Mouse (Mus musculus) right cerebral cortex, adult 2 months (tissue): ENCODE measurements around the gene Vwa5b1.
A peak's percentile ranks its signal among the peaks of the same experiment; 100 is the strongest.

Source experiments
- DNase-seq, 2 experiments: peaks; one replicate each; pipeline ENCODE4 v3.0.0; 2021 to 2022; ENCODE audit warnings: low spot score in 2 of 2

Vwa5b1 gene

DNA sequence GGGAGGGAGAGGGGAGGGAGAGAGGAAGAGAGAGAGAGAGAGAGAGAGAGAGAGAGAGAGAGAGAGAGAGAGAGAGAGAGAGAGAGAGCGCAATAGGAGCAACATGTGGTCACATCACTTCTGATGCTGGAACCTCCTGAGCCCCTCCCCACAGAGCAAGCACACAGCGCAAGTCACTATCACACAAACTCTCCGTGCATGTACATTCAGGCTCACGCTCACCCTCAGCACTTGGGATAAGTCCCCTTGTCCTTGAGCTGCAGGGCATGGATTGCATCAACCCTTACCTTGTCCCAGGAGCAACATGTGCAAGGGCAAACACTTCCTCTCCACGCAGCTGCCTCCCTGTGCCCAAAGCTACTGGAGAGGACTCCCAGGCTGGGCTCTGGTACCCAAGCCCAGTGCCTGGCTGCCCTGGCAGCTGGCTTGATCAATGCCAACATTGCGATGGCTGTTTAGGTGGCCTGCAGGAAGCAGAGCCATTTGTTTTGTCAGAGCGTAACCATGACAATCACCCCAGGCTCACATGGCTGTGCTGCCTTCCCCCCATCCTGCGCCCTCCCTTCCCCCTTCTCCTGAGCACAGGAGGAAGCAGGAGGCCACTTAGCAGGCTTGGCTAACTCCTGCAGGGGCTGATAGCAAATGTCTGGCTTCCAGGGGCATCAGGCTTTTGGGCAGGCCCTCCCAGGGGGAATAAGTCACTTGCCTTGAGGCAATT is at the start of gene Vwa5b1:
Gene Vwa5b1, minus strand, starts transcription at position 457 of the 718 bp plus-strand sequence.
- no peak for DNase-seq

DNA sequence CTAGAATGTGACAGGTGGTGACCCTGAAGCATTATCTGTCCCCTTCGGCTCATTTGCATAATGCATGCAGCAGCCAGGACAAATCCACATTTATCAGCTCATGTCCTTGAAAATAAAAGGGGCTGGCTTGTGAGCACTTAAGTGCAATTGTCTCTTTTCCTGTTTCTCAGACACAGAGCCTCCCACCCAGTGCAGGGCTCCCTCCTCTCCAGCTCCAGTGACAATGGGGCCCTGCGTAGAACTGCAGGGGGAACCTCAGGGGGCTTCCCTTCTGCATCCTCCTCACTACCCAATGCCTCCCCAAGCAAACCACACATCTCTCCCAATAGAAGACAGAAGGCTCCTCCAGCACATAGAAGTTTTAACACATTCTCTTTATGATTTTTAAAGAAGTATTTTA is 47.1 kb upstream of the Vwa5b1 start:
- no peak for DNase-seq

DNA sequence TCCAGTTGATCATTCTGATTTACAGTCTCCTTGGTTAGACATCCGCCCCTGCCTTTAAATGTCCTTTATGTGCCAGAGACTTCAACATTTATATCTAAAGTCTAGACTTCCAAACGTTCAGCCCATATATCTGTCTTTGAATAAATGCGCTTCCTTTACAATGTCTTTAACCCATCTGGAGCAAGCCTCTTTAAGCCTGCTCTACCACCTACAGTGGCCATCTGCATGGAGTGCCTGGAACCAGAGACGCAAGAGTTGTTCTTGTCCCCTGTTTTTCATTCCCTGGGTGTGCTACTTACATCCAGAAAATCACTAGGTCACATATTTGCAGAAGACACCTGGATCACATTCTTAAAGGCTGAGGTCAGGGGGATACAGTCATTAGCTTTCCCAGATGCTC is 44.4 kb upstream of the Vwa5b1 start:
- DNase-seq = no peak

DNA sequence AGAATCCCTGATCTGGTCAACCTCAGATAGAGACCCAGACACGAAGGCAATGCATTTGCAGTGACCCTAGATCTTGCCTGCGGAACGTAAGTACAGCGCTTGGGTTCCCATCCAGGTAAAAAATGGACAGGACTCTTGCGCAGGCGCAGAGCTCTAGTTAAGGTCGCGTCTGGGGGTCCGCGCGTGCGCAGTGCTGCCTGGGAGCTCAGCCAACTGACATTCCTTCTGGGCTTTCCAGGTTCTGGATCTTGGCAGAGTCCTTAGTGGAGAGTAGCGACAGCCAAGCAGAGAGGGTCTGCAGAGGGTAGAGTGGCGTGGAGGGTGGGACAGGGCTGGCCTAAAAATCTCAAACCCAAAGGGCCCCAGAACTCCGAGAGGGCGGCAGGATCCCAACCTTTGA is 41.9 kb upstream of the Vwa5b1 start:
- peak in 1 of 2 experiments; percentile 71 for DNase-seq

DNA sequence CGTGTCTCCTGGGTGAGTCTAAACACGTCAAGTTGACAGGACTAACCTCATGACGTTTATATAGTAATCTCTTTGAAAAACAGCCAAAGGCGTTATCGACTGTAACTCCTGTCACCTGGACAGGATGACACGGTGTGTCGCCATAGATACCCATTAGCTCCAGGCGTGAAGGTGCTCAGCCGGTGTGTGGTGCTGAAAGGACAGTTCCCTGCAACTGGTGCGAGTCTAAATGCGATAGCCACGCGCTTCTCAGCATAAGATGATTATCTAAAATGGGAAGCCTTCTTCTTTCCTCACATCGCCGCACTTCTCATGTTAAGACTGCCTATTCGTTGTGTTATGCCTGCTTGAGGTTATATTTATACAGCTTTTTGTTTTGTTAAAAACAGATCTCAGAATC is 40.8 kb upstream of the Vwa5b1 start:
- DNase-seq = no peak

DNA sequence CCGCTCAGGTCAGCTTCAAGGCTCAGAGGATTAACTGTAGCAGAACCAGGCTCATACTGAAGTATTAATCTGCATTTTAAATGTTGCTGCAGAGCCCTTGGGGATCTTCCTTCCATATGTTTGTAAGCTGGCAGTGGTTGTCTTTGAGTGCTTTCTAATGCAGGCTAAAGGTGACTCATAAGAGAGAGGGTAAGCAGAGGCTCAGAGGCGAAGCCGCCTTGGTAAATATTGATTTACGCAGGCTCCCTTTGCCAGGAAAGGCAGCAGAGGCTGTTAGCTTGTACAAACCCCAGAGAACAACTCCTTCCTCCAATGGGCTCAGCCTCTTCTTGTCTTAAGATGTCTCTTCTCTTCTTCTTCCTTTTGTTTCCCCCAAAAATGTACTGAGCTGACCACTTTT is 36.5 kb upstream of the Vwa5b1 start:
- DNase-seq = no peak

DNA sequence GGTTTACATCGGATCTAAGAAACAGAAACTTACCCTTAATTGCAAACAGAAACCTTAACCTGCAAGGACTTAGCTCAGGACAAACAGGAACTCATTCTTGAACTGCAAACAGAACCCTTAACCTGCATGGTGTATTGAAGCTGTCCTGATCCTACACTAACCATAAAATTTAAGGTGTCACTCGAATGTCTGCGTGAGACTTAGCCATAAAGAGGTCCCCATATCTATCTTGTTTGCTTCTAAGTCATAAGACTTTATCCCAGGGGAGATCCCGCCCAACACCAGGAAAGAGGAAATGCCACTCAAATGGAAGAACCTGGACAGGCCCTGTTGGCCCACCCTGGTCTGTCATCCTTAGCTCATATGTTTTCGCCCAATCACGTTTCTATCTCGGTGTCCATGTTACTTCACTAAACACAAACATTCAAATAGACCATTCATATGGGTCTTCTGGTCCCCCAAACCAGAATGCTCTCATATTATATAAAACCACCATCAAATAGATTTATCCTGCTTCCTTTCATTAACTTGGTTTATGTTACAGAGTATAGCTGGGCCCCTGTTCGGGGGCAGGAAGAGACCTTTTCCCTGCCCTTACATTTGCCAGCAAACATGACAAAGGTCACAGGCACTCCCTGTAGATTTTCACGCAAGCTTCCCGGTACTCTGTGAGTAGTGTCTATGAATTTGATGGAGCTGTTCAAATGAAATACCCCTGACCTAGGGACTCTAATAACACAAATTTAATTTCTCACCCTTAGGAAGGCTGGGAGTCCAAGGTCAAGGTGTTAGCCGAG is 34.6 kb upstream of the Vwa5b1 start:
- no peak for DNase-seq

DNA sequence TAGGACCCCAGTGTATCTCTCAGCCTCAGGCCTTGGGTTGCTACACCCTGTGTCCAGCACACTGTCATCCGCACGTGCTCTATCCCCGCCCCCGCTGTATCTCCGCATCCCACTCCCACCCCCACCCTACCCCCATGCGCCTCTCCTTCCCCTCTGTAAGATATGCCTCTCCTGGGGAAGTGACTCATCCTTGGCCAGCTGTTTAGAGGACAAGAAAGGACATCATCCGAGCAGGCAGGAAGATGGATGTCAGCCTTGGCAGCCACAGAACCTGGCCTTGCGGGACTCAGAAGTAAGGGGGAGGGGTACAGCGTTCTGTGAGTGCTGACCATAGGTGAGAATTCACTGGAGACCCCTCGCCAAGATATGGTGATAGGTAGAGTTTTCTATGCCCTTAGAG is 30.8 kb upstream of the Vwa5b1 start:
- DNase-seq = no peak

DNA sequence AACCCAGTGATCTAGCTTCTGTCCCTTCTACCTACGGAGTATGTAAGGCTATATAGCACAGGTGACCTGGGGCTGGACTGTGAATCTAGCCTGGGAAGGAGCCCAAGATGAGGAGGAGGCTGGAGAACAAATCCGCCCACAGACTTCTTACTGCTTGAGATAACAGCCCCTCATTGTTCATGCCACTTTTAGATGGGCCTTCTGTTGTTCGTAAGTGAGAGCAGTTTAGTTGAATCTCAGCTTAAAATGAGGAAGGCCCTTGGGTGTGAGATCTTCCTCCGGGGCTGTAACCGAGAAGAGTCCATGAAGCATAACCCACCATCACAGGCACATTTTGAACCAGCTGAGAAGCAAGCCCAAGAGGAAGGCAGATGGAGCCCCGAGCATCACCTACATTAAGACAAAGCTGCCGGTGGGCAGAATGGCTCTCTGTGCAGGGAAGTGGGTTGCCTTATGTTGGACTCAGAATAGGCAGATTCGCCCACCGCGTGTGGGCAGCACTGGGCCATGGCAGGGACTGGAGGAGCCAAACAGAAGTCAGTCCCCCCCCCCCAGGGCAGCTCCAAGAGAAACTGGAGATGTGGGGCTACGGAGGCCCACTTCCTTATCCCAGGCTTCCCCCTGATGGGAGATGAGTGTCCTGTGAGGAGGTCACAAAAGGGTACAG is 24.4 kb upstream of the Vwa5b1 start:
- peak; percentile 60 to 61 for DNase-seq

DNA sequence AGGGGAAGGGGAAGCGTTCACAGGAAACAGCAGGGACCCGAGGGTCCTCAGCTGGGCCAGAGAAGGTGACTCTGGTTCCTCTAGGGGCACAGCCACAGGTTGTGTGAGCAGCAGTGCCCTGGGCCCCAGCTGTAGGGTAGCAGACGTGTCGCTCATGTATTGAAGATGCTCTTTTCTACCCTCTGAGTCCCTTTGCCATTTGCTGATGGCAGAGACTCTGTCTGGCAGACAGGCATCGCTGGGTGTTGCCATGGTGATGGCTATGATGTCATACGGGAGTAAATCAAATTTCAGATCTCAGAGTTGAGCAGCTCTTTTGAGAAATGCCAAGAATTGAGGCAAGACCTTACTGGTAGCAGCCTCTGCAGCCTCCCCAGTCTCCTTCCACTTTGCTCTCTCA is 17.4 kb upstream of the Vwa5b1 start:
- peak; percentile 29 to 35 for DNase-seq

DNA sequence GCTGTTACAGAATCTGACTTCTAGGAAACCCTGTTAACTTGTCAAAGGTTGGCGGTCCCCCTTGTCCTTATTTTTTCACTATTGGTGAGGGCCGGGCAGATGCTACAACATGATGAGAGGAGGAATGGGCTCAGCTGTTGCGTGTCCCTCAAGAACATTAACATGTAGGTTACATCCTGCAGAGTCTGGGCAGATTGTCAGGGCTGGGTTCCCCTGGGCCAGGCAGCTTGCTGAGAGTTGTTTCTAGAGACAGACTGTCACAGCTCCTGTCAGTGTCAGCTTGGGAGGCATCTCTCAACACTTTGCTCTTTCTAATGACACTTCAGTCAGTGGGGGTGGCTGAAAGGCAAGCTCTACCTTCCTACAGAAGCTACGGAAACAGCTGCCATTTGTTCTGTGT is 16.2 kb upstream of the Vwa5b1 start:
- no peak for DNase-seq

DNA sequence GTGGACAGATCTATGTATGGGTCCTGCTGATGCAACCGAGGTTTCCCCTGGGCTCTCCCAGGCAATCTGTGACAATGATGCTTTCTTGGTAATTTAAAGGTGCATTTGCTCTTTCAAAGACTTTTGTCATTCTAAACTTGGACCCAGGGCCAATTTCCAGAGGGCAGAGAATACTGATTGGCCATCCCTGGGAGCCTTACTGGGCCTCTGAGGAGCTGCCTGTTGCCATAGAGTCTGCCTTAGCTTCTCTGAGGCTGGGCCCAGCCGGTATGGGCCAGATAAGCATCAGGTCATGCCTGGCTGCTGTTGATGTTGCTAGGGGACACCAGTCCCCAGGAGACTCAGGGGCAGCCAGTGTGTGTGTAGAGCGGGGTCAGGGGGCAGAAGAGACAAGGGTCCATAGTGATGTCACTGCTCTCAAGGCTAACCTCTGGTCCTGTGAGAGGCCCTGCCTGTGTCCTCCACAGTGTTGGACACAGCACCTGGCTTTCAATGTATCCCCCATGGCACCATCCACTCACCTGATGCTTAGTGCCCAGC is 12.5 kb upstream of the Vwa5b1 start:
- no peak for DNase-seq

DNA sequence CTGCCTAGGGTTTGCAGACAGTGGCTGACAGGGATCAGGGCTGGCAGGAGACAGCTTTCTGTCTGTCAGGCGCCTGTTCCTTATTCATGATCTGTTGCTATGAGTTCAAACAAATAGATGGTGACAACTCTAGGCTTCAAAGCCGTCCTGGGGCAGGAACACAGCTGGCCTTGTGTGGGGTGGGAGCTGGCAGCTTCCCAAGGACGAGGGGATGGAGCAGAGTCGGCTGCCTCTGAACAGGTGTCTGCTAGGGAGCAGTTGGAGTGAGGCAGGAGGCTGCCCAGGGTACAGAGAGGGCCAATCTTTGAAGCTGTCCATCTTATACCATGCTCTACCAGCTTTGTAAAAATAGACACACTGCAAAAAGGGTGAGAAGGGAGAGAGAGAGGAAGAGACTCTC is 6.6 kb upstream of the Vwa5b1 start:
- no peak for DNase-seq

DNA sequence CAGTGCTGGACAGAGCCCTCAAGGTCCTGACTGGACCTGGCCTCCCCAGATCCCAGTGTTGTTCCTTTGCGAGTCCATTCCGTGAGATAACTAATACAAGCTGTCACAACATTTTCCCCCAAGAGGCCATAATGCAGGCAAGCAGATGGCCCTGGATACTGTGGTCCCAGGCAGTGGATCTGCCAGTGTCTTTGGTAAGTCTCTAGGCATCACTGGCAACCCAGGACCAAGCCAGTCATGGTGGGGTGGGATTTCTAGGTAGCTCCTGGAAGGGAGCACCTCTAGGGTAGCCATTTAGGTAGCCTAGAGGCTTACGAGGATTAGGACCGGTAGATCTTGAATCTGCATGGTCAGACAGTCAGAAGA is 445 bp upstream of the Vwa5b1 start:
- DNase-seq = no peak

DNA sequence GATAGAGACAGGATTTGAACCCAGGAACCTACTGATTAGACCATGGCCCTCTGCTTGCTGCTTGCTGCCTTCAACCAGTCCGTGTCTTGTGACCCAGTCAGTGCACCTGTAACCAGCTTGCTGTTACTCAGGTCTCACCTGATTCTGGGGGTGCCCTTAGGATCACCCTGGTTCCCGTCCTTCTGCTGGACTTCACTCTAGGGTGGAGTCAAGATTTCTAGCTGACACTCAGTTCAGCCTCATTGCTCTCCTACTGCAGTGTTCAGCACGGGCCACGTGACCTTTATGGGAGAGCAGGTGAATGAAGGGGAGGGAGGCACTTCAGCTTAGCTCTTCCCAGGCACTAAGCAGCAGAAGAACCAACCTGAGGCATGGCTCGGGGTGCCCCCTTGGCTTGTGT is 7.4 kb downstream of the Vwa5b1 start:
- no peak for DNase-seq

DNA sequence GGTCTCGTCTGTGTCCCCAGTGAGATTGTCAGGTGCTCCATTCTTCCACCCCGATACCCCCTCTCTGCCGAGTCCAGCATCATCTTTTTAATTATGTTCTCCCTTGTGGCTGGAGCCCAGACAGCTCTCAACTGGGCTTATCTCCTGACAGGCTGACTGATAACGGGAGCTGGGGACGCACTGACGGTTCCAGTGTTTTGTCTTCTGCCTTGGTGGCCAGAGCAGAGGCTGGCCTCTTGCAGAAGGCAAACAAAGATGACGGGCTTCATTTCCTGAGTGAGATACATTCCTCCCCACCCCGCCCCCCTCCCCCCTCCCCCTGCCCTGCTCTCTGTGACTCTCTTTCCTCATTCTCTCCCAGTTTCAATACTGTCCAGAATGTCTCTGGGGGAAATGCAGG is 21.2 kb downstream of the Vwa5b1 start:
- no peak for DNase-seq

DNA sequence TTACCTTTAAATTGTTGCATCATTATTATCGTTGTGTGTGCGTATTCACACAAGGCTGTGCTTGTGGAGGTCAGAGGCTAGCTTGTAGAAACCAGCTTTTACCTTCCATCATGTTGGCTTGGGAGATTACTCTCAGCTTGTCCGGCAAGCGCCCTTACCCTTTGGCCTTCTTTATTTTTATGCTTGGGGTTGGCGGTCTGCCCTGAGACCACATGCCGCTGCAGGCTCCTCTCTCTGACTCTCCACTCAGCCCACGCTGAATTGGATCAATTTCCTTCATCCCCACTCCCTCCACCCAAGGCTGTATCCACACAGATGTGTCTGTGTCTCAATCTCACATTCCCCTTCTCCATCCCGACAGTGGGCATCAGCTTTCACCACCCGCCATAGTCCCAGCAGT is 33.8 kb downstream of the Vwa5b1 start:
- no peak for DNase-seq

DNA sequence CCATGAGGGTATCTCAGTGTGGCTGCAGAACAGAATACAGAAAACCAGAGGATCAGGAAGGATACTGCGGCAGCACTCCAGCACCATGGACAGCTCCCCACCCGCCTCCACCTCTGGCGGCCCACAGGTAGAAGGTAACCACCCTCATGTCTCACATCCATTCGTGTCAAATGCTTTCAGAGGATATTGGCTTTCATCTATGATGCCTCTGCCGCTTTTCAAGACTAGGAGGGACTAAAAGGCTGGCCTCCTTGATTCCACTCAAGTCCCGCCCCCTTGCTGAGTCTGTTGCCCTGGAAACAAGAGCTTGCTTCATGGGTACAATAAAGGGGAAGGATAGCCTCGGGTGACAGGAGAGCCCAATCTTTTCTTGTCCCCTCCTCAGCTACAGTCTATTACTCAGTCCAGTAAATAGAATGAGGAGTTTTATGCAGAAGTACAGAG is 37.8 kb downstream of the Vwa5b1 start:
- DNase-seq = peak; percentile 55 to 56

DNA sequence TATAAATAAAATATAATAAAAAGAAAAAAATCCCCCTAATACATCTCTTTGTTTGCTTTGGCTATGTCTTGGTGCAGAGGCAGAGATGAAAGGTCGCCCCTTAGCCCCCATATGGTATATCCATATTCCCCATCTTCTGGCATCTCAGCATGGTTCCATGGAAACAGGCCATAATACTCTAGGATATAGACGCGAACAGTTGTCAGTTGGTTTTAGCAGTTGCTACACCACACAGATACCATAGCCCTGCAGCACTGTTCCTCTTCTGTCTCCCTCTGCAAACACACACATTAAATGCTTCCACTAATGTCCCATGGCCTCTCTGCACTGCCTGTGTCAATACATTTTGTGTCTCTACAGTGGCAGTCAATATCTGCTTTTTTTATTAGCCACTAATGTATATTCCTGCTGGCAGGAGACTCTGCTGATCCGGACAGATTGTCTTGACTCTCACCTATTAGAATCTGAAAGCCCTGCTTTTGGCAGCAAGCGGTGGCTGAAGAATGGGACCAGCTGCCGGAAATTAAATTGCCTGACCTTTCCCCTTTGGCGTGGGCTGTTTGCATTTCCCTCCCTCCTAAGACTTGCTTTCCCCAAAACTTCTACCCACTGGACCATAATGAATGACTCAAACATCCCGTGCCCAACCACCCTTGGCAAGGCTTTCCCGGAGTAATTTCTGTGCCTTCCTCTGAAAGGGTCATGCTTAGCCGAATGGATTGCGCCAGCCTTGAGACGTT is 39.1 kb downstream of the Vwa5b1 start:
- DNase-seq = no peak

DNA sequence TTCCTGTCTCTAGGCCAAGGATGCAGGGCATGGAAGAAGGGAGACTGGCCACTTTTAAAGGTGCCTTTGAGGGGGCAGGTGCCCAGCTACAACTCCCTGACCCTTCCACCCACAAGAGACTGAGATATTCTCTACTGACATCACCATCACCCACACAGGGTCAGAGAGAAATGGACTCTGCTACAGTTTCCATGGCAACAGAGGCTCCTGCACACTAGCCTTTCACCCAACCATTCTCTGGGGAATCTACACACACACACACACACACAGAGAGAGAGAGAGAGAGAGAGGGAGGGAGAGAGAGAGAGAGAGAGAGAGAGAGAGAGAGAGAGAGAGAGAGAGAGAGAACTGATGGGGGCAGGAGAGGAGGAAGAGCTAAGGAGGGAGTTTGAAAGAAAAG is 50.7 kb downstream of the Vwa5b1 start:
- DNase-seq = no peak

DNA sequence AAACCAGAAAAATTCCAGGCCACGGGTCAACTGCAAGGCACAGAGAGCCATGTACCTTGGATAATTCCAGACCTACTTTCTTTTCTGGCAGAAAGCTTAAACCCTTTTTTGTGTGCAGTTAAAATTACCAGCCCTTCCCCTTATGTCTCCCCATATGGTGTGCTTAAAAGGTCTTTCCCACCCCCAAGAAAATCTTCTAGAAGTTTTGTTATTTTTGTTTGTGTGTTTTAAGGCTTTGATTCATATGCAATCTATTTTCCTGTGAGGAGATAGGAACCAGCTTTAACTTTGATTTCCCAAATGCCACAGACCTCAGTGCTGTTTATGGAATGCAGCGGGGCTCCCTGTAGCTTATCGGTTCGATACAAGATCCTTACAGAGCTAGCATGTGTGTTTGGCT is 53.2 kb downstream of the Vwa5b1 start:
- DNase-seq = no peak

DNA sequence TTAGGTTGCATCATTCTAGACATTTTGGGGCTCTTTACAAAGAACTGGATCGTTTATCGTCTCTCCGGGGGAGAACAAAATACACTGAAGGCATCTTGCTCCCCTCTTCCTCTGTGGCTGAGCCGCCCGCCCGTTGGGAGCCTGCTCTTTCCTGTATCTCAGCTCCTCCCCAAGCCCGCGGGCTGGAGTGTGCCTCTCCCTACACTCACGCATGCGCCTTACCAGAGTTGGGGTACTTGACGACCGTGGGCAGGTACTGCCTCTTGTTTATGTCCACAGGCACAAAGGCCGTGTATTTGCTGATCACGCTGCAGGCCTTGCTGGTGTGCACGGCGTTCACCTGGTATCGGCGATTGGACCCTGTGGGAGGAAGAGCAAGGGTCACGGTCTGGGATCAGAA is 57.3 kb downstream of the Vwa5b1 start:
- DNase-seq = no peak
